Mouse (Mus musculus) brain, adult 2 months (tissue): ENCODE measurements around the gene Tapt1.
A peak's percentile ranks its signal among the peaks of the same experiment; 100 is the strongest.

Experiments
- DNase-seq: peaks from one replicate; pipeline ENCODE4 v3.0.0; 2011; ENCODE audit warnings: low read depth, low spot score

The Tapt1 gene

DNA sequence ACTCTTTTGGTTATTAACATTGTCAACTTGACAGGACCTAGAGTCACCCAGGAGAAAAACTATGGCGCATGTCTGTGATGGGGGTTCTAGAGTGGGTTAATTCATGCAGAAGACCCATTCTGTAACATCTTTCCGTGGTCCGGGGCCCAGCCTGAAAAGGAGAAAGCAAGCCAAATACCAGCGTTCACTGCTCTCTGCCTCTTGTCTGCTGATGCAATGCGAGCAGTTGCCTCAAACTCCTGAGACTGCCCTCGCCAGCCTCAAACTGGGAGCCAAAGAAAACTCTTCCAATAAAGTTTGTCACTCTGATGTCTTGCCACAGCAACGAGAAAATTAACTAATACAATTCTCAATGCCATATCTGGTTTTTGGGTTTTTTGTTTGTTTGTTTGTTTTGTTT is 8.2 kb upstream of the Tapt1 start:
- no peak for DNase-seq

DNA sequence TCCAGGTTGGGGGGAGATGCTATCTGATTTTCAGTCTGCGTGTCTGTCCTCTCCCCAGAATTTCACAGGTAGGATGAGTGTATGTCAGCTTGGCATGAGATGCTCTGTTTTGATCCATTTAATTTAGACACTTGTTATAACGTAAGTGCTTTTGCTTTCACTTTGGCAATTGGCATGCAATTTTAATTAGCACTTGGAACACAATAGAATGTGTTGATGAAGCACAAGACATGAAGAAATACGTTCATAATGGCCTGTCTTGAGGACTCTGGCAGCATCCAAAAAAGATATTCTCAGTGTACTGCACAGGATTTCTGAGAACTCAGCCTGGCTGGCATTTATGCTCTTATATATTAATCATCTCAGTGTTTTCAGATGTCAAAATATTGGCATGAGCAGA is 7.5 kb upstream of the Tapt1 start:
- no peak for DNase-seq

DNA sequence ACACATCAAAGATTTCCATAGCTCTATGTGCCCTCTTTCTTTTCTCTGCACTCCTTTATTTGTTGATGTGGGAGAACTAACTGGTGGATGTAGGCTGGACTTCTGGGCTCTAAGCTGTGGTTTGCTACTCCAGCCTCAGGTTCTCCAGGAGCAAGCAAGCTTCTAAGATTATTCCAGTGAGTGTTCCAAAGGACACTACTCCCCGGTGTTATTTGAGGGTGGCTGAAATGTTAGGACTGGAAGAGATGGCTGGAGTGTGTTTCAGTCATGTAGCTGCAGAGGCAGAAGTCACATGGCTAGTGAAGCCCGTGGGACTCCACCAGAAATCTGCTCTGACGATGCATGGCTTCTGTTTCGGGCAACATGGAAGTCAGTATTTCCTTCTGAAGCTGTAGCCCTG is 2.3 kb upstream of the Tapt1 start:
- DNase-seq: no peak

- DNase-seq: no peak
Measured at GRCm38 (mm10) chr5:44228323-44228722, 1.9 kb upstream of the Tapt1 start.

DNA sequence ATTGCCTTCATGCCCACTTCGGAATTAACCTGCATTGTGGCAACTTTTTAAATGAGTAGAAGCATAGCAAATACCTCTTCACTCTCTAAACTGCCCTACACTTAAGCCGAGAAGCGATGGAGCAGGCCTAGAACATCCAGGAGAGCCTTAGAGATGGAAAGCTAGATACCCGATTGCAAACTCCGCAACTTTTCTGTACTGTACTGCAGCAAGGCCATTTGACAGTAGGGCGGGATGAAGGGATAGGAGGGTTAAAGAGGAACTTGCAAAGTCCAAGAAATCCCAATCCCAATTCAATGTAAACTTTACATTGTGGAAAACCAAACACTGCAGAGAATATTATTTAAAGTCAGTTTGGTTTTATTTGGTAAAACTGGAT is 1.0 kb upstream of the Tapt1 start:
- DNase-seq: no peak

DNA sequence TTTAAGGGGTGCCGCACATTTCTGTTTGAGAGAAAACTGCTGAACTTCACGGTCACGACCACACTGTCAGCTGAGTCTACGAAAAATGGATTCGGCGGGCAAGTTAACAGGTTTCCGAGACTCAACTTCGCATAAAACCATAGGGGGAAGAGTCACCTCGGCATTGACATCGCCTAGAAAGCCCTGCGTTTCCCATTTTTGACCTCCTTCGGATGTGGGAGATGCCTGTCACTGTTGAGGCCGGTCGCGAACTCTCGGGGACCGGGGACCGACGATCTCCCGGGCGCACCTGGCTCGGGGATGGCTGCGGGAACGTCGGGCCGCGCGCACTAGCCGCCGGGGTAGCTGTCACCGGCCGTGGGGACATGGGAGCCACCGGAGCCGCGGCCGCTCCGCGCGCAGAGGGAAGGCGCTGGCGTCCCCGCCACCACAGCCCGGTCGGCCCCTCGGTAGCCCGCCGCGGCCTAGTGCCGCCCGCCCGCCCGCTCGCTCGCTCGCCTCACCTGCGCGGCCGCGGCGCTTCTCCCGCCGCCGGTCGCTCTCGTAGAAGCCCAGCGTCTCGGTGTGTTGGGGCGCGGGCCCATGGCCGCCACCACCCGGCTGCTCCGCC is 410 bp downstream of the Tapt1 start:
- DNase-seq: no peak

DNA sequence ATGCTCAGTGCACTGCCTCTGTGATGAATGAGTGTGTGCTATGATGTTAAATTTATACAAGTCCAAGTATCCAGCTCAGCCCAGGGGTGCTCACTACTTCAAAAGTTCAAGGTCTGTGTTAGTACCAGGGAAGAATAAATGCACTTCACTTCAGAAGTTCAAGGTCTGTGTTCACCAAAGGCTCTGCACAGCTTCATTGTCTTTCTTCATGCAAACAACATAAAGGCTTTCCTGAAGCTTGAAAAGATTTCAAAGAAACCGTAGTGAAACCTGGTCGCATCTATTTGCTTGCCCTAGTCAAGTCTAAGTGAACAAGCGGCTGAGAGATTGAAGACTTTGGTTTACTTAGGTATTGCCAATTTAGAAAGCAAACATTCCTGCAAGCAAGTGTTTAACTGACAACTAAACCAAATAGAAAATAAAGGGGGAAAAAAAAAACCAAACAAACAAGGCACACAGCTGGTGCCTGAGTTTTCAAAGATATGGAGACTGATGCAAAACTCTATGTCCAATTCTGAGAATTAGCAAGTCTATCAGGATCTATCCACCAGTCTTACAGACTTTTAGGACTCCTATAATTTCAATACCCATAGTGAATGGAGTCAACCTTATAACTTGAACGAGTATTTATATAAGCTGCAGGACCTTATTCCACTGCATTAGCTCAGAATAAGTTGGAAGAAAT is 1.4 kb downstream of the Tapt1 start:
- DNase-seq: no peak

DNA sequence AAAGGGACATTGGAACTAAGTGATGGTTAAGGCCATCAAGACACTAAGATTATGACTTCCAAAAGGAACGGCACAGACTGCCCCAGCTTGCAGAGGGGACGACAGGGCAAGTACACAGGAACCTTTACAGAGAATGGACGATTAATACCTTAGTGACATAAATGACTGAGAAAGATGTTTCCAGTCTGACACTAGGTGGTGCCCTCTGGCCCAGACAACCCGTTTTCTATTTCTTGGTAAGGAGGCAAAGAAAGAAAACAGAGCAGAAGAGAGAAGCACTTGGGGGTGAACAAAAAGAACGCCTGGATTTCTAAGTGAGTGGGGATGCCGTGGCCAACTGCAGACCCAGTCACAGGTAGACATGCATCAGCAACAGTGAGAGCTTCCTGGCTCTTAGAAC is 2.2 kb downstream of the Tapt1 start:
- DNase-seq: peak; percentile 74

- DNase-seq: no peak
Measured at GRCm38 (mm10) chr5:44223341-44223881, 3.0 kb downstream of the Tapt1 start.

DNA sequence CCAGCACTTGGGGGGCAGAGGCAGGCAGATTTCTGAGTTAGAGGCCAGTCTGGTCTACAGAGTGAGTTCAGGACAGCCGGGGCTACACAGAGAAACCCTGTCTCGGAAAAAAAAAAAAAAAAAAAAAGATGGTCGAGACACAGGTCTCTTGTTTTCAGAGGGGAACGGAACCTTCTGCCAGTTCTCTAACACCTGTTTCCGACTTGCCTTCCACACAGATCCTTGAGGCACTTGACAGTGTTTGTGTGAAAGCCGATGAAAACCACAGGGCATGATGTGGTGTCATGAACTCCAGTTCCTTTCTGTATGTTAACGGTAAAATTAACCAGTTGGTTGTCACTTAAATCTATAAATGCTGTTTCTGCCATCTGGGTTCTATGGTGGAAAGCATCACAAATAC is 6.0 kb downstream of the Tapt1 start:
- DNase-seq: no peak

DNA sequence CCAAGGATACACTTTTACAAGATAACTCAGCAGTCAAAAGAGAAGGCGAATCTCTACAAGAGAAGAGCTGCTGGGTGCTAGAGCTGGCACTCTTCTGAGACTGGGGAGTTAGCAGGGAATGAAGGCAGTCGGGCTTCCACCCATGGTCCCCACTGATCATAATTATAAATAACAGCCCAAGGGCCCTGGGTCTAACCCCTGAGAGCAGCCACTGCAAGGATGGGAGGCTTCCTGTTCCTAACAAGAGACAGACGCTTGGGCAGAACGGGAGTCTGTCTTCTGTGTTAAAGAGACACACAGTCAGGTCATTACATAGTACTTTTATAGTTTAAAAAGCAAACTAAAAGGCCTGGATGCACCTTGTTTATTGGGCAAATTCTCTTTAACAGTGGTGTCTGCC is 6.6 kb downstream of the Tapt1 start:
- no peak for DNase-seq

DNA sequence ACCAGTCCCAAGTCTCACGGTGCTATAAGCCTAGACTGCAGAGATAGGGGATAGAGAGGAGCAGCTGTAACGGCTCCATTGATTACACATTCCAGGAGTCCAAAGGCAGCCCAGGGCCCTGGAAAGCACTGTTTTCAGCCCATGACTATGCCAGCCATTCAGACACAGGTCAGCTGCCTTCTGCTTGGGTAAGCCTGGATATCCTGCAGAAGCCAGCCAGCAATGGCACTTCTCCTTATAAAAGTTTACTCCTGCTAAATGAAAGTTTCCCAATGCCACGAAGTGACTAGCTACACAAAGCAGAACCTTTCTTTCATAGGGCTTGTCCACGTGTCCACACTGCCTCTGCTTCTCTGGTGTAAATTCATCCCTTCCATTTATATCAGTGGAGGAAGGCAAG is 7.9 kb downstream of the Tapt1 start:
- no peak for DNase-seq

- DNase-seq: no peak
Measured at GRCm38 (mm10) chr5:44217685-44218041, 8.8 kb downstream of the Tapt1 start.

- DNase-seq: peak; percentile 58
Measured at GRCm38 (mm10) chr5:44217041-44217684, 9.3 kb downstream of the Tapt1 start.

DNA sequence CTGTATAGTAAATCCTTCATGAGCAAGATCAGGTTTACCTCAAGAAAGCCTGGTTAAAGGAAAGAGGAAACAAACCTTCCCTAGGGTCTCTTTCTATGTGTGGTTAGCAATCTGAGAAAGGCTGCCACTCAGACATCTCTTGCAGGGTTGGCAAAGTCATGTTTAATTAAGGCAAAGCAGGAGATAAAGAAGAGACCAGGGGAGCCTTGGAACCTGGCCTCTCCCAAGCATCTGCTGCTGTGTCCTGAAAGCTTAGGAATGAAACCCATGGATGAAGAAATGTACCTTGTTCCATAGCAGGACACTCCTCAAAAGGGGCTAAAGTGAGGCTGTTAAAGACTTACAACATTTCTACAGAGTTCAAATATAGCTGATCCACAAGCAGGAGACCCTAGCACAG is 11.3 kb downstream of the Tapt1 start:
- DNase-seq: peak; percentile 59

GRCm38 (mm10) chr5:44214025-44214424 is 12.4 kb downstream of the Tapt1 start:
- DNase-seq: peak; percentile 60

- DNase-seq: peak; percentile 49
Measured at GRCm38 (mm10) chr5:44213391-44213790, 13.0 kb downstream of the Tapt1 start.

GRCm38 (mm10) chr5:44211818-44212465 is 14.5 kb downstream of the Tapt1 start:
- no peak for DNase-seq

DNA sequence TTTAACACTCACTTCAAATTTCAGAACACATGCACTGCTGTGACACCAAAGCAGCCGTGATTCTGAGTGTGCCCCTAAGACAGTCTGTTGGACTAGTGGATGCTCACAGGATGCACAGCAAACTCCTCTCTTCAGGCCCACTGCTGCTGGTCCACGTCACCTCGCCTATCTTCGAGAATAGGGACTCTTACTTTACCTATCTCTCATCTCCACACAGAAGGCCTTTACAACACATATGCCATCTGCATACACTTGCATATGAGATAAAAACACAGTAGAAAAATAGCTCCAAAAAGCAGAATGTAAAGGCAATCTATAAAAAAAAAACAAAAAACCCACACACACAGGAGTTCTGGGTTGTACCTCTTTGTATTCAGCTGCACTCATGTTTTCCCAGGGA is 19.1 kb downstream of the Tapt1 start:
- DNase-seq: no peak

- DNase-seq: no peak
Measured at GRCm38 (mm10) chr5:44206651-44207050, 19.8 kb downstream of the Tapt1 start.

DNA sequence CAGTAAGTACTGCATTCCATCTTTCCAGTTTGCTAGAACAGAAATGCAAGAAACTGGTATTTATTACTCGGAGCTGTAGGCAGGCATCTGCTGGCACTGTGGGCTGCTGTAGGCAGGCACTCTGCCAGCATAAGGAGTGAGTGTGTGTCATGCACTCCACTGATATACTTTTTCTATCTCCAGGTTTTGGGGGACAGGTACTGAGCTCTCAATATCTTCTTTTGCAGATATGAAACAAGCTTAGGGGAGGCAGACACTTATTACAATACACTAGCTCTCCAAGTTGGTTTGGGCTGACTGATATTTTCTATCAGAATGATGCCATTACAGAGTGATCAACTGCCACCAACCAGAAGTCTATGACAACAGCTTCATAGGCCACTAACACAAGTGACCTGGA is 23.0 kb downstream of the Tapt1 start:
- DNase-seq: peak; percentile 84

- no peak for DNase-seq
Measured at GRCm38 (mm10) chr5:44201665-44202064, 24.8 kb downstream of the Tapt1 start.

GRCm38 (mm10) chr5:44199109-44199508 is 27.3 kb downstream of the Tapt1 start:
- DNase-seq: no peak
